Mouse (Mus musculus) left cerebral cortex, adult 8-10 months (tissue): ENCODE data around the gene Endod1. TPM values are rescaled to one million over a fixed set of nuclear protein-coding genes. Genes with fewer than 3 reads are reported as not detected.

Source experiments
- DNase-seq, 2 experiments: peaks; one replicate each; pipeline ENCODE4 v3.0.0; 2022; ENCODE audit warnings: low spot score in 2 of 2
- total RNA-seq, 4 experiments: library from RNA; stranded (reverse); gene quantifications; 2 replicates each; pipeline ENCODE4 v1.2.4; 2022

Gene Endod1
- total RNA-seq, 4 experiments from 2014 or later = 78.1 to 90.6 (median 84.1) TPM

- DNase-seq = no peak
Measured at GRCm38 (mm10) chr9:14335829-14336228, 45.5 kb downstream of the Endod1 start.

- DNase-seq = no peak
Measured at GRCm38 (mm10) chr9:14316618-14317017, 64.7 kb downstream of the Endod1 start.

GRCm38 (mm10) chr9:14314477-14314876 lies 66.8 kb downstream of the Endod1 start:
- no peak for DNase-seq

- DNase-seq = no peak
Measured at GRCm38 (mm10) chr9:14313968-14314367, 67.3 kb downstream of the Endod1 start.

GRCm38 (mm10) chr9:14307341-14307740 lies 74.0 kb downstream of the Endod1 start:
- no peak for DNase-seq

GRCm38 (mm10) chr9:14304262-14304968 lies 76.9 kb downstream of the Endod1 start:
- no peak for DNase-seq

Other genes with a start within 250 kb of the Endod1 start
- gene Sesn3, start 106.4 kb downstream of the Endod1 start, total RNA-seq = 100 to 1,000 TPM; 118 to 153 (median 137) TPM
- gene Kdm4d, start 119.0 kb upstream of the Endod1 start, total RNA-seq = 1 to 10 TPM; 2.0 to 2.9 (median 2.5) TPM
- 10 to 100 TPM; 80.2 to 94.8 (median 84.8) TPM for gene Cwc15, start 119.1 kb upstream of the Endod1 start, total RNA-seq